Mouse (Mus musculus) ovary, postnatal 14 days (tissue): ENCODE measurements around the gene Cend1.

Experiments used
- DNase-seq: peaks from one replicate; pipeline ENCODE4 v3.0.0; 2022; ENCODE audit warnings: low spot score

Gene Cend1

DNA sequence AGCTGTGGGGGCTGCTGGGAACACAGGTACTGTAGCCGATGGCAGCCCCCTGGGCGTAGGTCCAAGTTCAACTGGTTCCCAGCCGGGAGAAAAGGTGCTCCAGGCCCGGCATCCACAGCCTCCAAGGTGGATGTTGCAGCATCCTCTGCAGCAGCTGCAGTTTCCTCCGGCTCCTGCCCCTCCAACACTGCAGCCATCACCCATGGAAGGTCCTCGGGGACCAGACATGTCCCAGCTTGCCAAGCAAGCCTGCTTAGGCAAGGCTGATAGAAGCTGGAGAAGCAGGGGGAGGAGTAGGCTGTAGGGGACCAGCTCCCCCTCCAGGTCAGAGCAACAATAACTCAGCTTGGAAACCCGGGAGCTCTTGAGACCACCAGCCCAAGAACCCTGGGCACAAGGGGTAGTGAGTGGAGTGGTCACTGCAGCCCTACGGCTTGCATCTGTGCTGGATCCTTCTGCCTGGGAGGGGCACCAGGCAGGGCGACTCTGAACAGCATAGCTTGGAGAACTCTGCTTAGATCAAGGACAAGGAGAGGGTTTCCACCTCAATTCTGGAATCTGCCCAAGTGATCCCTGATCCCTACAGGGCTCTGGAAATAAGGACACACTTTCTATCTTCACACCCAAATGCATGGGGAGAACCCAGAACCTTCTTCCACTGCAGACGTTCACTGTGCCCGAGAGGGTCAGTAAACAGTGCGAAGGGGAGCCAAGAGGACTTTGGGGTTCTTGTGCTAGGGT lies 14.0 kb upstream of the Cend1 start:
- DNase-seq = no peak

DNA sequence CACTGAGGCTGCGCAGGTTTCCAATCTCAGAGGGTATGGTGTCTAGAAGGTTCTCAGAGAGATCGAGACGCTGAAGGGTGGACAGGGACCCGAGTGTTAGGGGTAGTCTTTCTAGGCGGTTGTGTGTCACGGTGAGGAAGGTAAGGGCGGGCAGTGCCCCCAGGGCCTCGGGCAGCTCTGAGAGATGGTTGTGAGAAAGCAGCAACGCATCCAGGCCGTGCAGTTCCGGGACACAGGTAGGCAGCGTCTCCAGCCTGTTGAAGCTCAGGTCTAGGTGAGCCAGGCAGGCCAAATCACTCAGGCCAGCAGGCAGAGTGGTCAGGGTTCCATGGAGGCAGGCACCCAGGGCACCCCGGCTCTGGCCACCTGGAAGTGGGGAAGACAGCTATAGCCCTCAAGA lies 12.9 kb upstream of the Cend1 start:
- no peak for DNase-seq

DNA sequence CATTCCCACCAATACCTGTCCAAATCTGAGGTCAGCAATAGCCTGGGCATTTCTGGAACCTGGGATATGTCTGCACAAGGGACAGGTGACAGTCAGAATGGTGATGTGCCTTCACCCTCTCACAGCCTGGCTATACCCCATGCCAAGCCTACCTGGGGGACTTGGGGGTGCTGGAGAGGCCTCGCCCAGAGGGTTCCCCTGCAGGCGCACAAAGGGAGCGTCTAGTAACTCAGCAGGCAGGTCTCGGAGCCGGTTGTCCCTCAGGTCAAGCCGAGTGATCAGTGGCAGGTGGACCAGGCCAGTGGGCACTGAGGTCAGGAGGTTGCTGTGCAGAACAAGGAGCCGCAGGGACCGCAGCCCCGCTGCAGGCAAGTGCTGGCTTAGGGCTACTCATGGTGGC lies 12.2 kb upstream of the Cend1 start:
- DNase-seq = no peak

DNA sequence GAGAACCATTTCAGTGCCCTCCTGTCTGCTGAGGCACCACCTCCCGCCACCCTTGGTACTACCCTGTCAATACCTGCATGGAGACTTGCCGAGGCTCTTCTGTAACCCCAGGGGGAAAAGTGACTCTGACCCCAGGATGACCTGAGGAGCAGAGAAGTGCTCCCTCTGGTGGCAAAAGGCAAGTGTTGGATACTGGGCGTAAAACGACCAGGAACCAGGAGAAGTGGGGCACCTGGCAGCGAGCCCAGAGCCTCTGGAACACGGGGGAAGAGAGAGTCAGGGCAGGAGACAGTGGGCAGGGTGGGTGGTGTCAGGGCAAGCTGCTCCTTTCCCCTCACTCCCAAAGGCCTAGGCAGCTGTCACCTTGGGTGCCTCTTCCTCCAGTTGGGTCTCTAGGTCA lies 11.3 kb upstream of the Cend1 start:
- no peak for DNase-seq

DNA sequence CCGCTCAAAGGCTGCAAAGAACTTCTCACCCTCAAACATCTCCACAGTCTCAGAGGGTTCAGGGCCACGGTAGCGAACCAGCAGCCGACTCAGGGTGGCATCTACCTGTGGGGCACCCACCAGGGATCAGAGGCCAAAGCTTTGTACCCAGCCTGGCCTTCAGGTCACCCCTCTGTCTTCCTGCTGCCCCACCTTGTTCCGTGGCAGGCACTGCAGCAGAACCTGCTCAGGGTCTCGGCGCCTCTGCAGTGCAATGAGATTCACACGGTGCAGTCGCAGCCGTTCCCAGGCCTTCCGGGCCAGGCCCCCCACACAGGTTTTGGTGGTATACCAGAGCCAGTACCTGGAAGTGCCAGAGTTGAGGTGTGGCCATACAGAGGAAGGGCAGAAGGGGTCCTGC lies 10.5 kb upstream of the Cend1 start:
- no peak for DNase-seq

DNA sequence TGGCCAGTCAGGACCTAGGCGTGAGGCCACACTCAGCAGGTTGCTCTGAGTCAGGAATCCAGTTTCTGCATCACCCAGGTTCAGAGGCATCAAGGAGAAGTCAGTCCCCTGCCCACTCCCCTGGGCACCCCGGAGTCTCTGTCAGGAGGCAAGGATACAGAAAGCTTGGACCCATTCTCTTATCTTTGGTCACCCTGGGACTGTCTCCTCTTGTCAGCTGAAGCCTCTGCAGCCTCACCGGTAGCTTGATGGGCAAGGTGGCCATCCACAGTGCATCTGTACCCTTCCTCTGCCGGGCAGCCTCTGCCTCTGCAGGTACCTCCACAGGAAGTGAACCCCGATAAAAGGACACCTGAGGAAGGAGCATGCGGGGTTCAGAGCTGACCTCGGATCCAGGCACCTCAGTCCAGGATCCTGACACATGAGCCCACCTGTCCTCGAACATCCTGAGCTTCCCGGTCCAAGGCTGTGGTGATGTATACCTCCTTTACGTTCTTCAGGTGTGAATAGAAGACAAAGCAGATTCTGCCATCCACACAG lies 9.9 kb upstream of the Cend1 start:
- no peak for DNase-seq

DNA sequence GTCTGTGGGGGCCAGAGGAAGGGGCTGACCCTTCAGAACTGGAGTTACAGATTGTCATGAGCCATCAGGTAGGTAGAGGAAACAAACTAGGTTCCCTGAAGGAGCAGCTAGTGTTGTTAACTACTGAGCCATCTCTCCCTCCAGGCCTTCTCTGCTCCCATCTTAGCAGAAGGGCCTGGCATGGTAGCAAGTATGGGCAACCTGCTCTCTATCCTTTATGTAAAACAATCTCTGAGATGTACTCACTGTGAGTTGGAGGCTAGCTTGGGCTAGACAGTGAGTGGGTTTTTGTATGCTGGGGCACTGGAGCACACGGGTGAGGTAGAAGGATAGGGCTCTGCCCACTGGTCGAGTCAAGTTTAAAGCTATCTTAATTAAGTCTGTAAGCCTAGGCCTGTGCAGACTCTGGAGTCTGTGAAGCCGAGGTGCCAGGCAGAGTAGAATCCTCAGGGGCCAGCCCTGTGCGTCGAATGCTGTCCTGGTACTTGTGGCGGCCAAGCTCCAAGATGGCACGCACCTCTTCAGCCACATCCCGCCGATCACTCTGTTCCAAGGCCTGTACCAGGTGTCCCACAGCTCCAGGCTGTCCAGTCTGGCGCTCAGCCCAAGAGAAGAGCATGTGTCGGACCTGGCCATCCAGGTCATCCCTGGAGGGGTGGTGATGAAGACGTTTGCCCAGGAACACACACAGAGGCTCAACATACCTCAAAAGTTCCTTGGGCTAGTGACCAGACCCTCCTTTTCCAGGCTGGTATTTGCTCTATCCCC lies 9.1 kb upstream of the Cend1 start:
- no peak for DNase-seq

DNA sequence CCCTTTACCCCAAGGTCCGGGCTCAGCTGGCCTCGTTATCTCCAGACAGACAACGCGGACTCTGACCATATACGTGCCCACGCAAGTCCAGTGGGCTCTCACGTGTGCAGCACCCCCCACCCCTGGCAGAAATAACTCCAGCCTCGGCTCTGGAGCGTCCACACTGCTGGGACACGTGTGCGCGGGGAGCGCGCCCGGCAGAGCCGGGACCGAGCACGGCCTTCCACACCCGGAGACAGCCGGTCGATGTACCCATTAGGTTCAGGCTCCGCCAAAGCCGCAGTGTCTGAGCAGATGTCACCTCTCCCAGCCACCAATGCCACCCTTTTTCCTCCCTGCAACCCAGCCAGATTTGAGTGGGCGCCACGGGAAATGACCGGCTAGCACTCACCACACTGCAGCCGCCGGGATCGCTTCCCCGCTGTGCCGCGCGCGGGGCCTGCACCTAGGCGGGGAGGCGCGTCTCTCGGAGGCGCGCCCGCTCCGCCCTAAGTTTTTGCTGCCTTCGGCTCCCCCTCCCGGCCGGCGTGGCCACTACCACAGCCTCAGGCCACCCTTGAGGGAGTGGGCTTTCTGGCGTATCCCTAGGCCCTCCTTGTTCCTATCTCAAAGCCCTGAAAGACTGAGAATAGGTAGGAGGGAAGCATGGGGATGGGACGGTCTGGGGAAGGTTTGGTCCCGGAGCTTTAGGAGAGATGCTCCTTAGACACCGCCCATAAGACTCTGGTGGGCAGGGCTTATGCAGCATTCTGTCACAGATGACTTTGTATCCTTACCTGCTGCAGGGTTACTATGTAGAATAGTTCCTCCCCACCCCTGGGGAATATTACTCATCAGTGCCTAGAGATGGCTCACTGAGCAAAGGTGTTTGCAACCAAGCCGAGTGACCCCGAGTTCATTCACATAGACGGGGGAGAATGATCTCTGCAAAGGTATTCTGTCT lies 8.2 kb upstream of the Cend1 start, which contains the start of gene Slc25a22:
Gene Slc25a22 (minus strand): TSS at position 715 of the 943 bp plus-strand sequence.
- DNase-seq = peak; percentile 76

DNA sequence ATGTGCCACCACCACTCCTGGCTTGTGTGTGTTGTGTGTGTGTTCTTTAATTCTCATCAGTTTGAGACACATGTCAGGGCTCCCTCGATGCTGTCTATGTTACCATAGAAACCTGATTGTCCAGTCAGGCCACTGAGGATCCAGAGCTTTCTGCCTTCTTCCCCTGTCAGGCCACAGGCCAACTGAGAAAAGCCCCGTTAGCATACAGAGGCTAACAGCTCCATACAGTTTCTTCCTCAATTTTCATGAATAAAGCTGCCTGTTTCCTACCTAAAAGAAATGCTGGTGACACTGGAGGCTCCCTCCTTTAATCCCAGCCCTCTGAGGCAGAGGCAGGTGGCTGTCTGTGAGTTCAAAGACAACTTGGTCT lies 7.2 kb upstream of the Cend1 start:
- DNase-seq = no peak

DNA sequence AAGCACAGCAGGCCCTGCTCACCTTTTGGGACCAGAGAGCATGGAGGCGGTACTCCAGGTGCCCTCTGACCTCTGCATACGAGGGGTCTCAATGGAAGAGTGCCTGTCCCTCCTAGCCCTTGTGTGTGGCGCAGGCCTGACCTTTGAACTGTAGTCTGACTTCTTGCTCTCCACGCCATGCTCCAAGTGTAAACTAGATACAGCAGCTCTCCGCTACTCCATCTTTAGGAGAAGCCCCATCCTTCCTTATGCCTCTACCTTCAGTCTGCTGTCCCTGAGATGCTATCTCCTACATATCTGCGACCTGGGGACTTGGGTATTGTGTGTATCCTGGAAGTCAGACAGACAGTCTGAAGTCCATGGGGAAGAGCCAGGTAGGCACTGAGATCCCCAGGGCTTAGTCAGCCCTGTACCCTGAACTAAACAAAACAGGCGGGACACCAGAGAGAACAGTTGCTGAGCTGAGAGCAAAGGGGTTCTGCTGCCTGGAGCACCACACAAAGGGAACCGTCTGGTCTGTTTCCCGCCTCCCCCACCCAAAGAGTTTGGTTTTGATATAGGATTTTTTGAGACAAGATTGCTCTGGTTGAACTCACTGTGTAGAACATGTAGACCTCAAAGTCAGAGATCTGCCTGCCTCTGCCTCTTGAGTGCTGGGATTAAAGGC lies 6.7 kb upstream of the Cend1 start:
- no peak for DNase-seq

DNA sequence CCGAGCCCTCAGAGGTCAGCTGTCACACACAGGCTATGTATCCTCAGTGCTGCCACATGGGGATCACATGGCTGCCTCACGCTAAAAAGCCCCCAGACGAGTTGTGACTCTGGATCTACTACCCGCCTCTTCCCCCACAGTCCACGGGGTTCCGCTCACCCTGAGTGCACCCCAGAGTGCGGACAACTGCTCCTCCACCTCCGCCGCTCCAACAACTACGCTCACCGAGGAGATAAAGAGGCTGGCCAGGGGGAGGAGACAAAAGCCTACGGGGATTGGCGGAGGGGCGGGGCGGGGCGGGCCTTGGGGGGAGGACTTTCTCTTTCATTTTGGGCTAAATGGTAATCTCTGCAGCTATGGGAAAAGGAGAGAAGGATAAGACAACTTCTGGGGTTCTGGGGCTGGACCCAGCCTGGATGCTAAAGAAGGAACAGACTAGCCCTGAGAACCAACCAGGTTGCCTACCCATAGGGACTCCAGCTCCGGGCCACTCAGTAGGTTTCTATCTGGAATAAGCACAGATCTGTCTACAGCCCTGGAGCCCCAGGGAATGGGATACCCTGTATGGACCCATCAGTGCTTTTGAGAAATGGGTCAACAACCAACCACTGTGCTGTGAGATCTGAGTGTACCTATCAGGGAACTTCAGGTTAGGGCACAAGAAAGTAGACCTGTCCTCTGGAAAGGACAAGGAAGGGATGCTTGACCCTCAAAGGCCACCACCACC lies 6.0 kb upstream of the Cend1 start:
- DNase-seq = no peak

DNA sequence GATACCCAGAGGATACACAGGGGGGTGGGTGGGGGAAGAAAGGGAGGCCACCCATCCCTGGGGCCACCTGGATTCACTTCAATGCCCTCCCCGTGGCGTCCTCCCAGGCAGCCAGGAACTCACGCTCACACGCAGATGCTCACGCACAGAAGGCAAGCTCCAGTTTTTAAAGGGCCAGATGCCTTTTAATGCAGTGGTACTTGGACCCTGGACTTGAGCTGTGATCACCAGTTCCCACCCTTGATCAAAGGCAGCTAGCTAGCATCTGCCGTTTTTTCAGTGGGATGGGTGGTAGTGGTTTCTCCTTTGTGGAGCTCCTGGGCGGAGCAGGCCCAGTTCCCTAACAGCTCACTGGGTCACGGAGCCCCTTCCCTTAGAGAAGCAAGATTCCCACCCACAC lies 5.2 kb upstream of the Cend1 start:
- DNase-seq = no peak

DNA sequence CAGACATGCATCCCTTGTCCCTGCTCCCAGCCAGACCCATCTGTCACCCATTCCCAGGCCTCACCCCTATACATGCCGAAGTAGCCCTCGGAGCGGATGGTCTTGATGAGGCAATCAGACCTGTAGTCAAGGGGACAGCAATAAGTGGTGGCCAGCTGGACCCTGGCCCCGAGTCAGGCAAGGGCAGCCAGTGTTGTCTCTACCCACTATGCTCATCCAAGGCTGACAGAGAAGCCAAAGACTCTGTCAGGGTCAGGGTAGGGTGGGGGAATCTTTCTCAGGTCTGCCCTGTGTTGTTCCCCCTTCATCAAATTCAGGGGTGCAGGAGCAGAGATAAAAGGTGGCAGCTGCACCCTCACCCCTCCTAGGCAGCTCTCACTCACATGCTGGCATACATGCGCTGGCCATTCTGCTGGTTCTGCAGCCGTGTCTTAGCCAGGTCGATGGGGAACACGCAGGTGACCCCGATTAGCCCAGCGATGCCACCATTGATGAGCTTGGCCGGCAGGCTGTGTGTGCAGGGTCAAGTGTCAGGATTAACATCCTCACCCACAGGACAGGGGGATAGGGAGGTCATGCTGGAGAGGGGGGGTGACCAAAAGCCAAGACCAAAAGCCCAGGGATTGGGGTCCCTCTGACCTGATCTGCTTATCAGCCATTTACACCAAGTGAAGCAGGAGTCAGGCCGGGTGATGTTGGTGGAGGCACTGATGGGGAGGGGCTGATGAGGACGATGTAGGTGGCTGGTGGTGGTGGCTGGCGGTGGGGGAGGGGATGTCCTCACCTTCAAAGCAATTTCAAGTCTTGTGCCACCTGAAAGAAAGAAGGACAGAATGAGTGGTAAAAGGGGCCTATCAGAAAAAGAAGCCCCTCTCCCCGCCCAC lies 4.5 kb upstream of the Cend1 start:
- no peak for DNase-seq

DNA sequence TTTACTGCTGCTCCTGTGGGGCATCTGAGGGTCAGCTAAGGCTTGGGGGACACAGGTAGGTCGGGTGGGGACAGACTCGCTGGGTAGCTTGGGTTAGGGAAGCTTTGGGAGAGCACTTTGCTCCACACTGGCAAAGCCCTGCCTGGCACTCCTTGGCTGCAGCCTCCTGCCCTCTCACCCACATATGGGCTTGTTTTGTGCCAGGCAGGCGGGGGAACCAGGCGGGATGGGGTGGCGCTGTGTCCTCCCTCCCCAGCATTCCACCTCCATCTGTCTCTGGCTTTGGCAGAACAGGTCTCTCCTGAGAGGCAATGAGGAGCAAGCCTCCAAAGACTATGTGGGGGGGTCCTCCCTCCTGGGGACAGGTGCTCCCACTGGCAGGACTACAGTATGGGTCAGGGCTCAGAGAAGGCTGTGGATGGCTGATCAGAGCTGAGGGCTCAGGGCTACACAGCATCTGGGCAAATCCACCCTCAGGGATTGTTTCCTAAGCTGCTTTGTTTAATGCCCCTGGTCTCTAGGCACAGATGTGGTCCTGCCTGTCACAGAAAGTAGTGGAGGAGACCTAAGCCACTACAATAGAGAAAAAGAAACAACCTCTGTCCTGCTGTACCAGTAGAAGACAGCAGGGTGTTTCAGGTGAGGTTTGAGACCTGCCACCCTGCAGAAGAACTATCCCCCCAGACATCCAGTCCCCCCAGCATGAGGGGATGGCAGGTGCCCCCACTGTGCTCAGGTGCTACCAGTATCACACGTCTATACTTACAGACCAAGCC lies 3.6 kb upstream of the Cend1 start:
- no peak for DNase-seq

DNA sequence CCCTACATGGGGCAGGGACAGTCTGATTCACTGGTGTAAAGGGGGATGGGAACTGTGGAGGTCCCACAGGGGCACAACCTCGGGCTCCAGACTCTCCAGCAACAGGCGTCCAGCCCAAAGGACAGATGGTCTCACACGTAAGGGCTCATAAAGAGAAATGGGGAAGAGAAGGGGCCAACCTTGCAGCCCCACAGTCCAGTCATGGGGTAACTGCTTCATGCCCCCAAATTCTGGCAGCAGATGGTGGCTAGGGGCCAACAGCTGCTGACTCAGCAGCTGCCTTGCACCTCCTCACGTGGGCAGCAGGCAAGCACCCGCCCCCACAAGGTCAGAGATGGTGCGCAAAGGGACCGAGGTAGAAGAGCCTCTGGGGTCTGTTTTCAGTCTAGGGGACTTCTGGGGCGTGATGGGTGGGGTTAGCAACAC lies 2.9 kb upstream of the Cend1 start:
- no peak for DNase-seq

DNA sequence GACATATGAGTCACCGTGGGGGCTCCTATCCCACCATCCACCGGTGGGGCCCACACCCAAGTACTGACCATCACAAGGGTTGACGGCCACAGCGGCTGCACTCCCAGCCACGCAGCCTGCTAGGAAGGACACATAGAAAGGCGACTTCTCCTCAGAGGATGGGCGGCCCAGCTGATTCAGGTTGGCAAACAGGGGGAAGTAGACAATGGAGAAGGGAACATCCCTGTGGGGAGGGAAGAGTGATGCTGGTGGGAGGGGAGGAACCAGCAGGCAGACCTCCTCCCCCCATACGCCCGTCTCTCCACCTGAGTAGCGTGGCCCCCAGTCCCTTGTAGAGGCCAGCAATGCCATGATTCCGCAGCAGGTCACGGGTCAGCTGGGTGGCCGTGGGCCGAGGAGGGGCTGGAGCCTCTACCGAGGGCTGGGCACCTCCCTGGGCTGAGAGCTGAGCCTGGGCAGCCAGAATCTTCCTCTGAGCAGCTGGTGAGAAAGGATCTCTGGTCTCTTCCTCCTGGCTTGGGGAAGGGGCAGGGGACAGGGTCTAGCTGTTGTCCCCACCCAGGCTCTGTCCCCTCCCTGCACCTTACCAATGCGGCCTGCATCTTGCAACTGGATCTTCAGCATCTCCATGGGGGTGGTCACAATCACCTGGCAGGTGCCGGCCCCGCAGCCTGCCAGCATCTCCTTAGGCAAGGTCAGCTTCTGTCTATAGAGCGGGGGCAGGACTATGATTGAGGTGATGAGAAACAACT lies 2.3 kb upstream of the Cend1 start:
- DNase-seq = no peak

DNA sequence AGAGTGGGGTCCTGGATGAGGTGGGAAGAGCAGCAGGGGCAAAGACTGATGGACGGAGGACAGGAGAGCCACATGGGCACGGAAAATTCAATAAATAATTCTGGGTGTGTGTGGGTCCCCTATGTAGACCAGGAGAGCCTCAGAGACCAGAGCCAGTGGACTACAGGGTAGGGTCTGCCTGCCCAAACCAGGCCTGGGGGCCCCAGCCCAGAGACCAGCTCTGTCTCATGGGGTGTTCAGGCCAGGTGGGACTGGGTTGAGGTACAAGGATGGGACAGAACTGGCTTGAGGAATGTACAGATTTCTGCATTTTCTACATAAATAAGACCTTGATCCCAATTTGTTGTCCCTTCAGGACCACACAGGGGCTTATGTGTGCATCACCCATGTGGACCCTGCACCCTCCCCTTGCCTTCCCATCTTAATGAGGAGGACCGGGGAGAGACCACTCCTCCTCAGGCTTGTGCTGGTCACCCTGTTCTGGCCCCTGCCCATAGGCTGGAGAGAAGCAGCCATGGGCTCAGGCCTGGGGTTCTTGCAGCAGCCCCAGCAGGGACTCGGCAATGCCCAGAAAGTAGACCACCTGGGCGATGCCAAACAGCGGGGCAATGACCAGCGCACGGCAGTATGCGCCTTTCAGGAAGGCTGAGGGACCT lies 1.4 kb upstream of the Cend1 start:
- no peak for DNase-seq
